Mouse (Mus musculus) left cerebral cortex, adult 9 months (tissue): ENCODE measurements around the gene Lrrc30.

Source experiments
- DNase-seq, 2 experiments: peaks; one replicate each; pipeline ENCODE4 v3.0.0; 2022; ENCODE audit warnings: low spot score in 2 of 2

The Lrrc30 gene

GRCm38 (mm10) chr17:67632676-67633339, at the start of gene Lrrc30:
Lrrc30 (minus strand) TSS chr17:67632723.
- no peak for DNase-seq

GRCm38 (mm10) chr17:67681084-67681483, 48.6 kb upstream of the Lrrc30 start:
- DNase-seq = no peak

GRCm38 (mm10) chr17:67678576-67678975, 46.1 kb upstream of the Lrrc30 start:
- no peak for DNase-seq

GRCm38 (mm10) chr17:67667981-67668380, 35.5 kb upstream of the Lrrc30 start:
- DNase-seq = peak in 1 of 2 experiments; percentile 62

GRCm38 (mm10) chr17:67666981-67667380, 34.5 kb upstream of the Lrrc30 start:
- no peak for DNase-seq

- no peak for DNase-seq
These were observed 31.8 kb upstream of the Lrrc30 start for GRCm38 (mm10) chr17:67664299-67664698.

- DNase-seq = peak in 1 of 2 experiments; percentile 57
These were observed 19.0 kb upstream of the Lrrc30 start for GRCm38 (mm10) chr17:67651506-67651905.

GRCm38 (mm10) chr17:67641627-67642026, 9.1 kb upstream of the Lrrc30 start:
- DNase-seq = no peak

GRCm38 (mm10) chr17:67638119-67638810, 5.7 kb upstream of the Lrrc30 start:
- no peak for DNase-seq

GRCm38 (mm10) chr17:67636951-67637350, 4.4 kb upstream of the Lrrc30 start:
- no peak for DNase-seq

- no peak for DNase-seq
These were observed 3.8 kb upstream of the Lrrc30 start for GRCm38 (mm10) chr17:67636304-67636703.

- no peak for DNase-seq
These were observed 2.8 kb downstream of the Lrrc30 start for GRCm38 (mm10) chr17:67629746-67630145.

- peak in 1 of 2 experiments; percentile 20 for DNase-seq
These were observed 3.3 kb downstream of the Lrrc30 start for GRCm38 (mm10) chr17:67629211-67629657.

- DNase-seq = peak; percentile 2 to 20
These were observed 4.0 kb downstream of the Lrrc30 start for GRCm38 (mm10) chr17:67628475-67628874.

GRCm38 (mm10) chr17:67625431-67625830, 7.1 kb downstream of the Lrrc30 start:
- no peak for DNase-seq

GRCm38 (mm10) chr17:67619001-67619400, 13.5 kb downstream of the Lrrc30 start:
- no peak for DNase-seq

- no peak for DNase-seq
These were observed 18.1 kb downstream of the Lrrc30 start for GRCm38 (mm10) chr17:67614381-67614780.

GRCm38 (mm10) chr17:67612576-67612975, 19.9 kb downstream of the Lrrc30 start:
- no peak for DNase-seq

GRCm38 (mm10) chr17:67612151-67612550, 20.4 kb downstream of the Lrrc30 start:
- no peak for DNase-seq

- DNase-seq = no peak
These were observed 28.1 kb downstream of the Lrrc30 start for GRCm38 (mm10) chr17:67604446-67604845.

- no peak for DNase-seq
These were observed 30.0 kb downstream of the Lrrc30 start for GRCm38 (mm10) chr17:67602556-67602955.

- DNase-seq = peak; percentile 20 to 87
These were observed 47.5 kb downstream of the Lrrc30 start for GRCm38 (mm10) chr17:67584937-67585579.

- peak in 1 of 2 experiments; percentile 8 for DNase-seq
These were observed 48.0 kb downstream of the Lrrc30 start for GRCm38 (mm10) chr17:67584533-67584932.
